Mouse (Mus musculus) E14TG2a.4 (cell line): Measurements from ENCODE around the gene Park7.

Source experiments
- H3K27me3 ChIP-seq: 2 replicates; pipeline ENCODE4 v1.6.1; 2014; ENCODE audit warnings: low read length, control low read depth; ENCODE audit not compliant: insufficient read depth
- H3K36me3 ChIP-seq: 2 replicates; pipeline ENCODE4 v1.6.1; 2014; ENCODE audit warnings: low read length, control low read depth; ENCODE audit not compliant: insufficient read depth
- H3K4me1 ChIP-seq: replicated peaks from 2 replicates; pipeline ENCODE4 v1.6.1; 2014; ENCODE audit warnings: low read depth, low read length, control low read depth
- H3K4me3 ChIP-seq: replicated peaks from 2 replicates; pipeline ENCODE4 v1.5.1; 2014; ENCODE audit warnings: mild to moderate bottlenecking, low read length
- H3K9me3 ChIP-seq: 2 replicates; pipeline ENCODE4 v1.6.1; 2014; ENCODE audit warnings: low read length, control low read depth
- CTCF ChIP-seq: conservative IDR thresholded peaks from 2 replicates; pipeline ENCODE4 v1.5.1; 2014; ENCODE audit warnings: low read length
- NANOG ChIP-seq: IDR thresholded peaks from 2 replicates; pipeline ENCODE4 v1.6.1; 2014; ENCODE audit warnings: borderline replicate concordance, low read length, mixed read lengths
- POU5F1 ChIP-seq: IDR thresholded peaks from 2 replicates; pipeline ENCODE4 v1.6.1; 2014; ENCODE audit warnings: low read length, borderline replicate concordance

The Park7 gene

DNA sequence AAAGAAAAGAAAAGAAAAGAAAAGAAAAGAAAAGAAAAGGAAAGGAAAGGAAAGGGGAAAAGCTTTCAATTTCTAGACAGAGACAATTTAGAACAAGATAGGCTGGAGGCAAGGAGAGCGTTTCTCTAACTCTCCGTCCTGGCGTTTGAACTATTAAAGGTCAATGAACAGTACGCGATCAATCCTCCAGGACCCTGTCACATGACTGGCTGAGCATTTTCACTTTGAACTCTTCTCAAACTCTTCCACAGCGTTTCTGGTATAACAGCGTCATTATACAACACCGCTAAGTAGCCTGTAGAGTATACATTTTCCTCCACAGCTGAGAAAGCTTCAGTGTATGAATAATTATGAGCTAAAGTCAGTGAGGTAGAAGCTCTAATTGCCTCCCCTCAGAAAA, 62.2 kb downstream of the Park7 start:
- Histone ChIP-seq H3K9me3 (no peaks in the 10 kb centered on the region), H3K27me3 (peaks cover 25% of the 10 kb centered on the region), H3K4me3 (no peak overlapping the region), H3K36me3 (no peaks in the 10 kb centered on the region), H3K4me1 (peaks cover 12% of the 10 kb centered on the region)
- TF ChIP-seq POU5F1, result no peak
- no peak for TF ChIP-seq CTCF
- TF ChIP-seq NANOG, result no peak

DNA sequence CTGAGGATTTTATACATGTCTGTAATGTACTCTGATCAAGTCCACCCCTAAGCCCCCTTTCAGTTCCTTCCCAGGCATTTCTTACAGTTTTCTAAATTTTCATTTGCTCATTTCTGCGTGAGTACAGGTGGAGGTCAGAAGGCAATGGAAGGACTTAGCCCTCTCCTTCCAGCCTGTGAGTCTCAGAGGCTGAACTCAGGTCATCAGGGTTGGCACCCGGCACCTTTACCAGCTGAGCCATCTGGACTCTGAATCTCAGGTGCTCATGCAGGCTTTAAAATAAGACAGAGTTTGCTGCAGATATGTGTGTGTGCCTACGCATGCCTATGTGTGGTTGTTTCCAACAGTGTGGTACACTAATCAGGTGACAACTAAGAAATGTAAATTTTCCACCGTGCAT, 63.3 kb downstream of the Park7 start:
- no peak for TF ChIP-seq NANOG
- TF ChIP-seq POU5F1, result no peak
- no peak for TF ChIP-seq CTCF

DNA sequence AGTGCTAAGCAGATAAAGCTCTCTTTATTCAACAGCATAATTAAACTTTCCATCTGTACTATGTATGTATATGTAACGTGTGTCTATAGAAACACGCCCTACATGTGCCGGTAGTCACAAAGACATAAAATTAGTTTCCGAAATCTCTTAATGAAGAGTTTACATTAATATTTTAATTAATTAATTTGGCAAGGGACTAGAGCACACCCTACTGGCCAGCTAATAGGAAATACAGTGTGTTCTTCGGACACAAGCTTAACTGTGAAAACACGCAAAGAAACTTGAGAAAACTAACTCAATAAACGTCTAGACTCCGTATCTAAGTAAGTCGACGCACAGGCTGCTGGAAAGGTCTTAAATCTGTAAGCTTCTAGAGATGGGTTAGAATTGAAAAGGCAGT, 64.3 kb downstream of the Park7 start:
- TF ChIP-seq CTCF (peak; percentile 10; the same call in 1 of the 2 replicates), POU5F1 (no peak)
- H3K4me3 ChIP-seq, result no peak overlapping the region
- peaks cover 8% of the 10 kb centered on the region for H3K4me1 ChIP-seq
- no peaks in the 10 kb centered on the region for H3K36me3 ChIP-seq
- no peaks in the 10 kb centered on the region for H3K9me3 ChIP-seq
- peaks cover 27% of the 10 kb centered on the region for H3K27me3 ChIP-seq

More for the DNA sequence above, 63.3 kb downstream of the Park7 start:
- Histone ChIP-seq H3K9me3 (no peaks in the 10 kb centered on the region), H3K4me1 (peaks cover 12% of the 10 kb centered on the region), H3K36me3 (no peaks in the 10 kb centered on the region), H3K27me3 (peaks cover 24% of the 10 kb centered on the region), H3K4me3 (no peak overlapping the region)
